Mouse (Mus musculus): Measurements from ENCODE around the gene Kank2.

The Kank2 gene

GRCm38 (mm10) chr9:21750370-21750769 lies 48.2 kb downstream of the Kank2 start:
- no peak for DNase-seq (ENCODE audit: low spot score in 2 of 2)

- no peak for DNase-seq (ENCODE audit: low spot score in 2 of 2)
Observed at GRCm38 (mm10) chr9:21749382-21750118, 49.0 kb downstream of the Kank2 start.

GRCm38 (mm10) chr9:21748491-21748890 lies 50.1 kb downstream of the Kank2 start:
- no peak for DNase-seq (ENCODE audit: low spot score in 2 of 2)

- no peak for DNase-seq (ENCODE audit: low spot score in 2 of 2)
Observed at GRCm38 (mm10) chr9:21748033-21748432, 50.5 kb downstream of the Kank2 start.

GRCm38 (mm10) chr9:21747238-21747774 lies 51.2 kb downstream of the Kank2 start:
- DNase-seq (ENCODE audit: low spot score in 2 of 2): no peak

GRCm38 (mm10) chr9:21741514-21741913 lies 57.0 kb downstream of the Kank2 start:
- DNase-seq (ENCODE audit: low spot score in 2 of 2): no peak

GRCm38 (mm10) chr9:21740427-21740826 lies 58.1 kb downstream of the Kank2 start:
- no peak for DNase-seq (ENCODE audit: low spot score in 2 of 2)

- DNase-seq (ENCODE audit: low spot score in 2 of 2): no peak
Observed at GRCm38 (mm10) chr9:21738776-21739175, 59.8 kb downstream of the Kank2 start.

GRCm38 (mm10) chr9:21737188-21737587 lies 61.4 kb downstream of the Kank2 start:
- DNase-seq (ENCODE audit: low spot score in 2 of 2): no peak

GRCm38 (mm10) chr9:21736580-21736979 lies 62.0 kb downstream of the Kank2 start:
- DNase-seq (ENCODE audit: low spot score in 2 of 2): no peak

GRCm38 (mm10) chr9:21735126-21735525 lies 63.4 kb downstream of the Kank2 start:
- no peak for DNase-seq (ENCODE audit: low spot score in 2 of 2)

GRCm38 (mm10) chr9:21733989-21734388 lies 64.6 kb downstream of the Kank2 start:
- DNase-seq (ENCODE audit: low spot score in 2 of 2): no peak

- DNase-seq (ENCODE audit: low spot score in 2 of 2): no peak
Observed at GRCm38 (mm10) chr9:21733446-21733845, 65.1 kb downstream of the Kank2 start.

- no peak for DNase-seq (ENCODE audit: low spot score in 2 of 2)
Observed at GRCm38 (mm10) chr9:21732288-21732687, 66.3 kb downstream of the Kank2 start.

GRCm38 (mm10) chr9:21729264-21729663 lies 69.3 kb downstream of the Kank2 start:
- peak; percentile 48 to 53 for DNase-seq (ENCODE audit: low spot score in 2 of 2)

GRCm38 (mm10) chr9:21728261-21728832 lies 70.2 kb downstream of the Kank2 start:
- no peak for DNase-seq (ENCODE audit: low spot score in 2 of 2)

- DNase-seq (ENCODE audit: low spot score in 2 of 2): no peak
Observed at GRCm38 (mm10) chr9:21726218-21726975, 72.1 kb downstream of the Kank2 start.

GRCm38 (mm10) chr9:21725224-21726121 lies 73.1 kb downstream of the Kank2 start:
- DNase-seq (ENCODE audit: low spot score in 2 of 2): no peak

GRCm38 (mm10) chr9:21724147-21724536 lies 74.4 kb downstream of the Kank2 start:
- peak; percentile 84 to 87 for DNase-seq (ENCODE audit: low spot score in 2 of 2)

GRCm38 (mm10) chr9:21723377-21724146 lies 75.0 kb downstream of the Kank2 start, which contains the start of gene Ldlr:
TSS of gene Ldlr (plus strand) at chr9:21723483.
- peak; percentile 82 to 86 for DNase-seq (ENCODE audit: low spot score in 2 of 2)

GRCm38 (mm10) chr9:21721036-21721435 lies 77.5 kb downstream of the Kank2 start:
- DNase-seq (ENCODE audit: low spot score in 2 of 2): no peak

Data from urinary bladder, adult 18-20 months (tissue).